Mouse (Mus musculus) gastrocnemius, postnatal 36 days (tissue): ENCODE data around the gene Tmem51. TPM values are rescaled to one million over a fixed set of nuclear protein-coding genes. Genes with fewer than 3 reads are reported as not detected.

Experiments used
- DNase-seq, 2 experiments: peaks; one replicate each; pipeline ENCODE4 v3.0.0; 2022
- intact Hi-C: fragments of 180-260 bp; cut with DNase I; formaldehyde crosslinking; loops from one replicate; pipeline ENCODE4 v1.15.1; 2025
- long read RNA-seq, 2 experiments: library from polyadenylated mRNA; stranded (forward); transcript quantifications; one replicate each; pipeline ENCODE4 v2.0.0; 2021
- total RNA-seq, 2 experiments: library from RNA; stranded (reverse); gene quantifications; 2 replicates each; pipeline ENCODE4 v1.2.3; 2021

The Tmem51 gene
- 1 to 10 TPM; 1.1 to 1.2 TPM for total RNA-seq
- long read RNA-seq, experiment 1, partial matches to known transcripts: 0 of 2 reads
- long read RNA-seq, experiment 1, other reads (novel, unspliced or antisense): 1 of 2 reads
- long read RNA-seq, experiment 2, partial matches to known transcripts: 0 of 1 reads
- long read RNA-seq, experiment 2, other reads (novel, unspliced or antisense): 0 of 1 reads

GRCm38 (mm10) chr4:142084131-142084899 lies at the start of gene Tmem51:
TSS of gene Tmem51 (minus strand) at chr4:142084304.
- peak in 1 of 2 experiments; percentile 36 for DNase-seq
- intact Hi-C loops: no loop called here

- no peak for DNase-seq
- intact Hi-C loops: no loop called here
These were observed 46.1 kb upstream of the Tmem51 start for GRCm38 (mm10) chr4:142130162-142130561.

GRCm38 (mm10) chr4:142127275-142127788 lies 43.2 kb upstream of the Tmem51 start:
- intact Hi-C loops: no loop called here
- DNase-seq: no peak

GRCm38 (mm10) chr4:142126641-142127274 lies 42.7 kb upstream of the Tmem51 start:
- no peak for DNase-seq
- intact Hi-C loops: no loop called here

- intact Hi-C loops: no loop called here
- no peak for DNase-seq
These were observed 37.1 kb upstream of the Tmem51 start for GRCm38 (mm10) chr4:142121164-142121563.

GRCm38 (mm10) chr4:142118522-142118921 lies 34.4 kb upstream of the Tmem51 start:
- intact Hi-C loops: no loop called here
- no peak for DNase-seq

- intact Hi-C loops: no loop called here
- no peak for DNase-seq
These were observed 33.9 kb upstream of the Tmem51 start for GRCm38 (mm10) chr4:142117993-142118392.

- no peak for DNase-seq
- intact Hi-C loops: loop anchor here (2.0 kb wide), 1 partner anchor 31 kb away; no protein-coding TSS in a partner anchor
These were observed 29.2 kb upstream of the Tmem51 start for GRCm38 (mm10) chr4:142113306-142113705.

GRCm38 (mm10) chr4:142103081-142103671 lies 19.1 kb upstream of the Tmem51 start:
- intact Hi-C loops: no loop called here
- DNase-seq: no peak

- intact Hi-C loops: loop anchor here (2.0 kb wide), 1 partner anchor 94 kb away; no protein-coding TSS in a partner anchor
- peak; percentile 72 to 82 for DNase-seq
These were observed 14.2 kb upstream of the Tmem51 start for GRCm38 (mm10) chr4:142098303-142098702.

GRCm38 (mm10) chr4:142097871-142098270 lies 13.8 kb upstream of the Tmem51 start:
- peak; percentile 39 to 57 for DNase-seq
- intact Hi-C loops: loop anchor here (2.0 kb wide), 1 partner anchor 93 kb away; no protein-coding TSS in a partner anchor

GRCm38 (mm10) chr4:142095513-142096241 lies 11.6 kb upstream of the Tmem51 start:
- peak; percentile 85 to 87 for DNase-seq
- intact Hi-C loops: no loop called here

- intact Hi-C loops: no loop called here
These were observed 10.3 kb upstream of the Tmem51 start for GRCm38 (mm10) chr4:142094386-142094785.

GRCm38 (mm10) chr4:142091100-142091499 lies 7.0 kb upstream of the Tmem51 start:
- DNase-seq: no peak
- intact Hi-C loops: no loop called here

More at GRCm38 (mm10) chr4:142094386-142094785, 10.3 kb upstream of the Tmem51 start:
- DNase-seq: no peak

- DNase-seq: no peak
- intact Hi-C loops: no loop called here
These were observed 5.9 kb upstream of the Tmem51 start for GRCm38 (mm10) chr4:142089966-142090365.

- DNase-seq: no peak
- intact Hi-C loops: no loop called here
These were observed 4.7 kb upstream of the Tmem51 start for GRCm38 (mm10) chr4:142088836-142089235.

- no peak for DNase-seq
- intact Hi-C loops: no loop called here
These were observed 4.3 kb upstream of the Tmem51 start for GRCm38 (mm10) chr4:142088409-142088808.

GRCm38 (mm10) chr4:142084936-142085563 lies 946 bp upstream of the Tmem51 start:
- DNase-seq: no peak
- intact Hi-C loops: no loop called here

- DNase-seq: peak; percentile 40 to 58
- intact Hi-C loops: no loop called here
These were observed 358 bp downstream of the Tmem51 start for GRCm38 (mm10) chr4:142083762-142084130.

- intact Hi-C loops: no loop called here
- no peak for DNase-seq
These were observed 911 bp downstream of the Tmem51 start for GRCm38 (mm10) chr4:142083193-142083592.
